Mouse (Mus musculus) kidney, postnatal 25 days (tissue): Measurements from ENCODE around the gene Med1.
"Not testable (repeated sequence)": the region's sequence is repeated elsewhere in the genome, so short reads cannot be mapped to it uniquely, and the experiment has no call there.

Experiments used
- DNase-seq, 2 experiments: peaks; one replicate each; pipeline ENCODE4 v3.0.0; 2021; ENCODE audit warnings: mixed read lengths in 2 of 2

The Med1 gene

GRCm38 (mm10) chr11:98192901-98193805 is at the start of gene Med1:
Gene Med1, minus strand, starts transcription at chr11:98193293.
- DNase-seq = peak; percentile 95 to 98

- no peak for DNase-seq
These were observed 45.9 kb upstream of the Med1 start for GRCm38 (mm10) chr11:98238995-98239394.

- DNase-seq = no peak
These were observed 45.3 kb upstream of the Med1 start for GRCm38 (mm10) chr11:98238416-98238815.

- no peak for DNase-seq
These were observed 33.3 kb upstream of the Med1 start for GRCm38 (mm10) chr11:98226349-98226748.

GRCm38 (mm10) chr11:98213311-98213710 is 20.2 kb upstream of the Med1 start:
- no peak for DNase-seq

- DNase-seq = not testable (repeated sequence)
These were observed 16.6 kb upstream of the Med1 start for GRCm38 (mm10) chr11:98209661-98210060.

- DNase-seq = peak in 1 of 2 experiments; percentile 47
These were observed 13.2 kb upstream of the Med1 start for GRCm38 (mm10) chr11:98206281-98206680.

GRCm38 (mm10) chr11:98205463-98205862 is 12.4 kb upstream of the Med1 start:
- no peak for DNase-seq

GRCm38 (mm10) chr11:98203931-98204421 is 10.9 kb upstream of the Med1 start:
- peak; percentile 25 to 51 for DNase-seq

- DNase-seq = no peak
These were observed 10.3 kb upstream of the Med1 start for GRCm38 (mm10) chr11:98203351-98203911.

- peak; percentile 97 for DNase-seq
These were observed 9.7 kb upstream of the Med1 start, which contains the start of gene Cdk12 for GRCm38 (mm10) chr11:98202641-98203350. Gene Cdk12, plus strand, starts transcription at chr11:98203059.

- peak; percentile 23 to 52 for DNase-seq
These were observed 8.9 kb upstream of the Med1 start for GRCm38 (mm10) chr11:98201791-98202640.

- no peak for DNase-seq
These were observed 2.3 kb downstream of the Med1 start for GRCm38 (mm10) chr11:98190820-98191219.

- no peak for DNase-seq
These were observed 5.3 kb downstream of the Med1 start for GRCm38 (mm10) chr11:98187640-98188395.

- DNase-seq = not testable (repeated sequence)
These were observed 10.9 kb downstream of the Med1 start for GRCm38 (mm10) chr11:98182149-98182548.

- DNase-seq = peak in 1 of 2 experiments; percentile 58
These were observed 24.7 kb downstream of the Med1 start for GRCm38 (mm10) chr11:98168400-98168799.

- no peak for DNase-seq
These were observed 38.0 kb downstream of the Med1 start for GRCm38 (mm10) chr11:98155094-98155493.

GRCm38 (mm10) chr11:98150625-98151156 is 42.4 kb downstream of the Med1 start:
- no peak for DNase-seq

GRCm38 (mm10) chr11:98149786-98150624 is 43.1 kb downstream of the Med1 start, which contains the start of gene Fbxl20:
Gene Fbxl20, minus strand, starts transcription at chr11:98150403.
- DNase-seq = peak; percentile 95 to 98

- peak; percentile 94 to 97 for DNase-seq
These were observed 43.8 kb downstream of the Med1 start for GRCm38 (mm10) chr11:98149304-98149750.
